Mouse (Mus musculus) forebrain, postnatal 0 days (tissue): ENCODE data around the gene Icam4. TPM values are rescaled to one million over a fixed set of nuclear protein-coding genes. Genes with fewer than 3 reads are reported as not detected.

ENCODE experiments used
- ATAC-seq: fragments of 200-750 bp; cut with Nextera tagmentation; 2 replicates; pipeline ENCODE4 v1.8.0; 2017; ENCODE audit warnings: mild to moderate bottlenecking, moderate library complexity
- DNase-seq: peaks from one replicate; pipeline ENCODE4 v3.0.0-alpha.2; 2015
- H3K27ac ChIP-seq: fragments of 300-500 bp; sonication (generic); 2 replicates; pipeline ENCODE4 v1.5.1; 2014; ENCODE audit warnings: low read depth, mild to moderate bottlenecking, antibody characterized with exemption, low read length, moderate library complexity, mixed read lengths
- H3K27me3 ChIP-seq: fragments of 300-500 bp; sonication (generic); 2 replicates; pipeline ENCODE4 v1.6.1; 2014; ENCODE audit warnings: mild to moderate bottlenecking, low read length, mixed read lengths; ENCODE audit not compliant: insufficient read depth
- H3K36me3 ChIP-seq: fragments of 300-500 bp; sonication (generic); 2 replicates; pipeline ENCODE4 v1.6.1; 2014; ENCODE audit warnings: mild to moderate bottlenecking, moderate library complexity; ENCODE audit not compliant: insufficient read depth
- H3K4me1 ChIP-seq: fragments of 300-500 bp; sonication (generic); 2 replicates; pipeline ENCODE4 v1.6.1; 2014; ENCODE audit warnings: antibody characterized with exemption; ENCODE audit not compliant: insufficient read depth
- H3K4me2 ChIP-seq: fragments of 300-500 bp; sonication (generic); 2 replicates; pipeline ENCODE4 v1.6.1; 2014; ENCODE audit warnings: low read depth, mild to moderate bottlenecking, moderate library complexity
- H3K4me3 ChIP-seq: fragments of 300-500 bp; sonication (generic); 2 replicates; pipeline ENCODE4 v1.5.1; 2014; ENCODE audit warnings: low read depth, low read length, mixed read lengths
- H3K9ac ChIP-seq: fragments of 300-500 bp; sonication (generic); 2 replicates; pipeline ENCODE4 v1.6.1; 2014; ENCODE audit warnings: mild to moderate bottlenecking
- H3K9me3 ChIP-seq: fragments of 300-500 bp; sonication (generic); 2 replicates; pipeline ENCODE4 v1.6.1; 2016; ENCODE audit warnings: low read length
- CTCF ChIP-seq: sonication (generic); IDR thresholded peaks from 2 replicates; pipeline ENCODE4 v1.5.1; 2016; ENCODE audit warnings: antibody characterized with exemption, control low read depth, low read depth
- WGBS: fragments of 180-500 bp; shearing (Covaris S2); extraction: QIAGEN DNeasy Blood & Tissue Kit; methylation state at CpG from one replicate; pipeline ENCODE4 v1.1.7; 2014; 5-methylcytosine and 5-hydroxymethylcytosine counted together
- polyA plus RNA-seq: library from polyadenylated mRNA; unstranded; fragments of >200 nt; fragmentation: Nextera tagmentation; extraction: Ambion mirVana; gene quantifications from 2 replicates; pipeline ENCODE4 v1.2.1, GENCODE M21; 2015
- total RNA-seq: library from RNA; depleted of rRNA; stranded (reverse); fragments of >200 nt; gene quantifications from 2 replicates; pipeline ENCODE4 v1.2.3, GENCODE M21; 2014

Icam4 gene
- total and polyA plus RNA-seq, 2 experiments from 2014 or later = not detected

GRCm38 (mm10) chr9:21011846-21012312 is 17.3 kb upstream of the Icam4 start:
- Histone ChIP-seq H3K27ac (no peak overlapping the region), H3K4me2 (no peak overlapping the region), H3K9ac (no peak overlapping the region), H3K9me3 (no peaks in the 10 kb centered on the region), H3K4me3 (no peak overlapping the region), H3K27me3 (peaks cover 18% of the 10 kb centered on the region; the same call in 1 of the 2 replicates), H3K36me3 (peaks cover 23% of the 10 kb centered on the region), H3K4me1 (no peaks in the 10 kb centered on the region)
- 68% methylated on average over 5 of the region's 5 CpGs for whole genome bisulfite sequencing
- TF ChIP-seq CTCF = no peak
- DNase-seq (no peak), ATAC-seq (no peak)

DNA sequence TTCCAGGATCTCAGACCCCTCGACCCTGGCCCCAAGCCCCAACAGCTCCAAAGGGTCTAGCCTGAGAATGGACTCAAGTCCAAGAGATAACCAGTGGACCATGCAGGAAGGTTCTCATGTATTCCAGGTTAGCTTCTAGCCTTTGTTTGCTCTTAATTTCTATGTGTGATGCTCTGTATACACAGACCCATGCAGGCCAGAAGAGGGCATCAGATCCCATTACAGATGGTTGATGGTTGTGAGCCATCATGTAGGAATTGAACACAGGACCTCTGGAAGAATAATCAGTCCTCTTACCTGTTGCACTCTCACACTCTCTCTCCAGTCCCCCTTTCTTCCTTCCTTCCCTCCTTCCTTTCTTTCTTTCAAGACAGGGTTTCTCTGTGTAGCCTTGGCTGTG is 16.8 kb upstream of the Icam4 start:
- no peaks in the 10 kb centered on the region for H3K4me1 ChIP-seq
- 56% methylated on average over 1 of the region's 1 CpGs for WGBS
- H3K9ac ChIP-seq = no peak overlapping the region
- no peak for DNase-seq
- H3K36me3 ChIP-seq = peaks cover 18% of the 10 kb centered on the region
- H3K4me2 ChIP-seq = no peak overlapping the region
- H3K9me3 ChIP-seq = no peaks in the 10 kb centered on the region
- TF ChIP-seq CTCF = no peak
- H3K27ac ChIP-seq = no peak overlapping the region
- no peak overlapping the region for H3K4me3 ChIP-seq
- no peak for ATAC-seq
- H3K27me3 ChIP-seq = peaks cover 23% of the 10 kb centered on the region

DNA sequence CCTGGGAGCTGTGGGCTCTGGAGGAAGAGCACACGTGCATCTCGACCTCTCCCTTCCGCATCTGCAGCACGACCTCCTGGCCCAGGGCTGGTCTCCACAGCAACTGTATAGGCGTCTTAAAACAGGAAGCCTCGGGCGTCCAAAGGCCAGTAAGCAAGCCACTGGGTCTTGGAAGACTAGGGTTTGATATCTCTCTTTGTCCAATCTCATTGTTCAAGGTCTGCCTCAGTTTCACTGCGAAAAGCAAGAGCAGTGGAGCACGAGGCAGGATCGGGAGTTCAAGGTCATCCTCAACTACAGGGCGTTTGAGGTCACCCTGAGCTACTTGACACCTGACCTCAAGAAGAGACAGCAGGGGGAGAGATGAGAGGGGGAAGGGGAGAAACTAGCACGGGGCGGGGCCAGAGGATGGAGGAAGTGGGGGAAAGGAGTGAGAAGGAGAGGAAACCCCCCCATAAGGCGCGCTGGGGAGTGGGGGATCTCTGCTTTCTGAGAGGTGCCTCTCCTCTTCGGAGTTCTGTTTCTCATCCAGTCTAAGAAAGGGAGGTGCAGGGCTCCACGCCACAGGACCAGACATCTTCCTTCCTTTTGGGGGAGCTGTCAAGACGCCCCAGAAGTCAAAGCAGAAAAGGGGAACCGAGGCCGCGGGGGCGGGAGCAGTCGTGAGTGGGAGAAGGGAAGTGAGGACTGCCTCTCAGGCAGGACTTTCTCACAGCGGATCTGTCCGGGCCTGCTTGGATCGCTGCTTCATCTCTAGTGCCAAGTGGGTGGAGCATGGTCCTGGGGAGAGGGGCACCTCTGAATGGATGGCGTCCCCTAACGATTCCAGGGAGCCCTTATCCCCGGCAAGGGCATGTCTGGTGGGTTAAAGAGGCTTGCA is 14.2 kb upstream of the Icam4 start:
- no peak for DNase-seq
- Histone ChIP-seq H3K36me3 (no peaks in the 10 kb centered on the region), H3K9me3 (no peaks in the 10 kb centered on the region), H3K27ac (no peak overlapping the region), H3K4me1 (no peaks in the 10 kb centered on the region), H3K27me3 (peaks cover 27% of the 10 kb centered on the region), H3K9ac (no peak overlapping the region), H3K4me2 (peak overlapping the region; percentile 31), H3K4me3 (no peak overlapping the region)
- TF ChIP-seq CTCF = no peak
- WGBS = 4% methylated on average over 29 of the region's 29 CpGs
- ATAC-seq = no peak

GRCm38 (mm10) chr9:21015571-21016130 is 13.5 kb upstream of the Icam4 start, which contains the start of gene Icam1:
TSS of gene Icam1 (plus strand) at chr9:21015985.
- under 1% methylated on average over 28 of the region's 30 CpGs for WGBS
- Histone ChIP-seq H3K27ac (no peak within 1 kb of the TSS), H3K36me3 (no peaks in the 10 kb centered on the region), H3K4me2 (peak within 1 kb of the TSS; percentile 31), H3K9me3 (no peaks in the 10 kb centered on the region), H3K27me3 (peaks cover 27% of the 10 kb centered on the region), H3K4me1 (no peaks in the 10 kb centered on the region), H3K9ac (no peak within 1 kb of the TSS), H3K4me3 (no peak within 1 kb of the TSS; the same call in 1 of the 2 replicates)
- DNase-seq (no peak), ATAC-seq (no peak)
- TF ChIP-seq CTCF = no peak

DNA sequence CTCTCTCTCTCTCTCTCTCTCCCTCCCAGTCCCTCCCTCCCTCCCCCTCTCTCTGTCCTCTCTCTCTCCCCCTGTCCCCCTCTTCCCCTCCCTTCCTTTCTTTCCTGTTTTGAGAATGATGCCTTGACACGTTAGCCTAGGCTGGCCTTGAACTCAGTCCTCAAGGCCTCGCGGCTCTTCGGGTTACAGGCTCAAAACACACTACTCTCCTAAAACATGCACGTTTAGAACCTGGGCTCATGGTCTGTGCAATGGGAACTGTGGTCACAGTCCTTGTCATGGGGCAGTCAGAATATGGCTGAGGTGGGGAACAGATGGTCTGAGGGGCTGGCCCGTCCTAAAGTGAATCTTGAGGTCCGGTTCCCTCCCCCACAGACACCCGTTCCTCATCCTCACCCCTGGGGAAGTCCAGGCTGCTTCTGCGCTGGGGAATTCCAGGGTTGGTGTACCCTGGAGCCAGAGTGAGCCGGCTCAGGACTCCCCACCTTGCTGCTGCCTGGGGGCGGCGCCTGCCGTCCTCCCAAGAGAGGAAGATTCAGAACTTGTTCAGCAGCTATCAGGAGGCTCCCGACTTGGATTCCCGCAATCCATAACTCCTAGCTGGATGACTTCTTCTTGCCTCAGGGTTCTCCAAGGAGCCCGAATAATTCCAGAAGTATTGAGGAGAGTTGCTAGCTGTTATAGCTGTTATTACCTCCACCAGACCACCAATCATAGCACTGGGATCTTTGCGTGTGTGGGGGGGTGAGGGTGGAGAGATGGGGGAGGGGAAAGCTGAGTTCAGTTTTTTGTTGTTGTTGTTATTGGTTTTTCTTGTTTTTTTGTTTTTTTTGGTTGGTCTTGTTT is 12.6 kb upstream of the Icam4 start:
- no peaks in the 10 kb centered on the region for H3K4me1 ChIP-seq
- no peak for DNase-seq
- no peak overlapping the region for H3K4me2 ChIP-seq
- WGBS = 9% methylated on average over 17 of the region's 17 CpGs
- no peak for ATAC-seq
- no peaks in the 10 kb centered on the region for H3K9me3 ChIP-seq
- peaks cover 27% of the 10 kb centered on the region for H3K27me3 ChIP-seq
- no peak overlapping the region for H3K9ac ChIP-seq
- no peaks in the 10 kb centered on the region for H3K36me3 ChIP-seq
- H3K4me3 ChIP-seq = no peak overlapping the region; the same call in 1 of the 2 replicates
- H3K27ac ChIP-seq = no peak overlapping the region
- TF ChIP-seq CTCF = no peak

- DNase-seq = no peak
- Histone ChIP-seq H3K9ac (no peak overlapping the region), H3K4me3 (no peak overlapping the region), H3K9me3 (no peaks in the 10 kb centered on the region), H3K36me3 (no peaks in the 10 kb centered on the region), H3K4me1 (no peaks in the 10 kb centered on the region), H3K27ac (no peak overlapping the region), H3K27me3 (peaks cover 27% of the 10 kb centered on the region), H3K4me2 (no peak overlapping the region)
- 42% methylated on average over 4 of the region's 4 CpGs for WGBS
- TF ChIP-seq CTCF = no peak
- ATAC-seq = no peak
Observed at GRCm38 (mm10) chr9:21017177-21017575, 12.0 kb upstream of the Icam4 start.
